Mouse (Mus musculus): ENCODE results near the gene Spred2.

DNA sequence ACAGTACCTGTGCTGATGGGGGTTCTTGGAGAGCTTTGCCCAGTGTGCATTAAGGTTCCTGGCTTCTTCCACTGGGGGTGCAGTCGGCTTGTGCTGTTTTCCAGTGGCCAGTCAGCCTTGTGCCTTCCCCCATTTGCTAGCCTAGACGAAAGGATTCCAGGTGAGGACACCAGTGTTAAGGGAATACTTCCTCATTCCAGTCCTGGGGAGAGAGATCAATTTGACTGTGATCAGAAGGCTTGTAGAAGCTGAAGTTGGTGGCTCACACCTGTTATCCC lies 2.6 kb downstream of the Spred2 start:
- TF ChIP-seq CTCF (IDR thresholded peaks at IDR 0.05; ENCODE audit: low read depth) (0 out of 2 replicates have a peak, but pooled peaks have one; percentile 14), EP300 (optimal IDR thresholded peaks at IDR 0.05) (no peak)

Measured in stomach, postnatal 0 days (tissue).